Comparison of ENCODE assay signal across 21 mouse cellular contexts in genomic region chr10:110858407-110858920, GRCm38 (mm10).
DNase-seq lines count a peak whose midpoint lies in the region; ATAC-seq and TF ChIP-seq lines count a peak whose summit lies in the region.
"Had no signal": no experiment of that assay in that cellular context is flagged by ENCODE, and none has a peak within 500 bp of the region (broad histone marks: within the 10 kb centered on the region; RNA-seq: fewer than 3 reads in every experiment).

No protein-coding gene starts in this region.

- H3K27me3 ChIP-seq in forebrain, embryonic 16.5 days (replicated peaks; ENCODE audit: control insufficient read depth, insufficient read depth, low read length) = no peaks in the 10 kb centered on the region
- H3K27me3 ChIP-seq in forebrain, postnatal 0 days (ENCODE audit: insufficient read depth, low read length) = no peaks in the 10 kb centered on the region
- H3K27me3 ChIP-seq in liver, adult 2 months (ENCODE audit: control insufficient read depth, insufficient read depth, low read length) = no peaks in the 10 kb centered on the region
- H3K27me3 ChIP-seq in liver, postnatal 0 days (ENCODE audit: insufficient read depth, low read length) = no peaks in the 10 kb centered on the region
- no peaks in the 10 kb centered on the region for H3K27me3 ChIP-seq in hindbrain, embryonic 15.5 days
- H3K27me3 ChIP-seq in neural tube, embryonic 13.5 days = no peaks in the 10 kb centered on the region
- H3K27me3 ChIP-seq: CH12.LX; heart, embryonic 13.5 days; intestine, embryonic 15.5 days; limb, embryonic 15.5 days had no signal

- no peaks in the 10 kb centered on the region for H3K79me2 ChIP-seq in liver, adult 2 months (ENCODE audit: control insufficient read depth, insufficient read depth, low read length)

- 46% methylated on average over 4 of the region's 4 CpGs for WGBS in forebrain, embryonic 16.5 days
- 44% methylated on average over 4 of the region's 4 CpGs for WGBS in forebrain, postnatal 0 days
- WGBS in liver, adult 2 months = 46% methylated on average over 4 of the region's 4 CpGs
- 75% methylated on average over 4 of the region's 4 CpGs for WGBS in liver, postnatal 0 days (ENCODE audit: insufficient replicate concordance)
- 45% methylated on average over 4 of the region's 4 CpGs for WGBS in hindbrain, embryonic 15.5 days
- 30% methylated on average over 4 of the region's 4 CpGs for WGBS in neural tube, embryonic 13.5 days

- no peak overlapping the region for H3K4me3 ChIP-seq in forebrain, embryonic 16.5 days (replicated peaks; ENCODE audit: low read length)
- no peak overlapping the region for H3K4me3 ChIP-seq in forebrain, postnatal 0 days (ENCODE audit: low read depth, low read length)
- no peak overlapping the region for H3K4me3 ChIP-seq in liver, adult 2 months (ENCODE audit: insufficient read depth, low read depth, low read length)
- no peak overlapping the region for H3K4me3 ChIP-seq in liver, postnatal 0 days (ENCODE audit: low read depth, low read length)
- no peak overlapping the region for H3K4me3 ChIP-seq in hindbrain, embryonic 15.5 days
- H3K4me3 ChIP-seq in neural tube, embryonic 13.5 days = no peak overlapping the region
- H3K4me3 ChIP-seq: embryonic facial prominence, embryonic 10.5 days; heart, embryonic 13.5 days; intestine, embryonic 15.5 days; layer of hippocampus, adult 2 months; limb, embryonic 15.5 days had no signal

- no peak for TF ChIP-seq CTCF in forebrain, postnatal 0 days (IDR thresholded peaks at IDR 0.05; ENCODE audit: low read depth)
- no peak for TF ChIP-seq CTCF in liver, adult 2 months (IDR thresholded peaks at IDR 0.05; ENCODE audit: low read depth, low read length)
- TF ChIP-seq CTCF in liver, postnatal 0 days (IDR thresholded peaks at IDR 0.05; ENCODE audit: low read depth) = no peak

- DNase-seq in forebrain, postnatal 0 days = no peak
- DNase-seq in liver, adult 2 months (ENCODE audit: extremely low read depth, low read depth, low spot score) = peak; percentile 66
- DNase-seq in liver, postnatal 0 days = no peak
- DNase-seq in cerebellum, adult 8-10 months = no peak
- DNase-seq: adrenal gland, postnatal 25 days; cerebellum, adult 2 months; gastrocnemius, postnatal 10 days; heart, adult 11 months; heart, postnatal 36 days; layer of hippocampus, postnatal 36 days; thymus, postnatal 14 days had no signal

- no peak overlapping the region for H3K9ac ChIP-seq in forebrain, embryonic 16.5 days (replicated peaks; ENCODE audit: low read depth, low read length)
- H3K9ac ChIP-seq in forebrain, postnatal 0 days = no peak overlapping the region
- H3K9ac ChIP-seq in liver, adult 2 months (ENCODE audit: low read depth, low read length) = no peak overlapping the region
- H3K9ac ChIP-seq in liver, postnatal 0 days (replicated peaks) = no peak overlapping the region
- no peak overlapping the region for H3K9ac ChIP-seq in hindbrain, embryonic 15.5 days
- H3K9ac ChIP-seq in neural tube, embryonic 13.5 days = no peak overlapping the region
- H3K9ac ChIP-seq: heart, embryonic 13.5 days; intestine, embryonic 15.5 days; limb, embryonic 15.5 days had no signal

- H3K4me1 ChIP-seq in forebrain, embryonic 16.5 days (replicated peaks; ENCODE audit: control insufficient read depth, insufficient read depth, low read length) = peaks cover 10% of the 10 kb centered on the region; the same call in 1 of the 2 replicates
- no peaks in the 10 kb centered on the region for H3K4me1 ChIP-seq in forebrain, postnatal 0 days (ENCODE audit: insufficient read depth)
- H3K4me1 ChIP-seq in liver, adult 2 months (ENCODE audit: control insufficient read depth, insufficient read depth, low read length) = no peaks in the 10 kb centered on the region
- H3K4me1 ChIP-seq in liver, postnatal 0 days (ENCODE audit: insufficient read depth) = no peaks in the 10 kb centered on the region
- H3K4me1 ChIP-seq in hindbrain, embryonic 15.5 days (replicated peaks) = peaks cover 8% of the 10 kb centered on the region; the same call in 1 of the 2 replicates
- peaks cover 17% of the 10 kb centered on the region for H3K4me1 ChIP-seq in neural tube, embryonic 13.5 days (replicated peaks)
- H3K4me1 ChIP-seq: embryonic facial prominence, embryonic 10.5 days; intestine, embryonic 15.5 days; limb, embryonic 15.5 days had no signal

- no peak for TF ChIP-seq EP300 in liver, postnatal 0 days (IDR thresholded peaks at IDR 0.05; ENCODE audit: low read depth)

- H3K4me2 ChIP-seq in forebrain, embryonic 16.5 days (ENCODE audit: low read length) = no peak overlapping the region
- H3K4me2 ChIP-seq in forebrain, postnatal 0 days (ENCODE audit: low read depth) = no peak overlapping the region
- no peak overlapping the region for H3K4me2 ChIP-seq in liver, postnatal 0 days (ENCODE audit: low read depth, low read length)
- no peak overlapping the region for H3K4me2 ChIP-seq in hindbrain, embryonic 15.5 days
- peak overlapping the region; percentile 9; the same call in 1 of the 2 replicates for H3K4me2 ChIP-seq in neural tube, embryonic 13.5 days
- H3K4me2 ChIP-seq: heart, embryonic 13.5 days; intestine, embryonic 15.5 days; limb, embryonic 15.5 days had no signal

- no peak overlapping the region for H3K27ac ChIP-seq in forebrain, embryonic 16.5 days (ENCODE audit: low read length)
- no peak overlapping the region for H3K27ac ChIP-seq in forebrain, postnatal 0 days (ENCODE audit: low read depth, low read length)
- H3K27ac ChIP-seq in liver, adult 2 months (replicated peaks; ENCODE audit: insufficient read depth, low read depth, low read length) = no peak overlapping the region
- no peak overlapping the region for H3K27ac ChIP-seq in liver, postnatal 0 days (ENCODE audit: low read depth)
- H3K27ac ChIP-seq in hindbrain, embryonic 15.5 days (replicated peaks) = peak overlapping the region; percentile 76
- H3K27ac ChIP-seq in neural tube, embryonic 13.5 days (replicated peaks) = peak overlapping the region; percentile 91
- H3K27ac ChIP-seq: embryonic facial prominence, embryonic 10.5 days; heart, embryonic 13.5 days; intestine, embryonic 15.5 days; layer of hippocampus, adult 2 months; limb, embryonic 15.5 days had no signal

- no peak for TF ChIP-seq POLR2A in liver, adult 2 months (IDR thresholded peaks at IDR 0.05; ENCODE audit: extremely low read depth, insufficient read depth, low read length)

- H3K9me3 ChIP-seq in forebrain, embryonic 16.5 days (ENCODE audit: control insufficient read depth, low read length) = no peaks in the 10 kb centered on the region
- H3K9me3 ChIP-seq in forebrain, postnatal 0 days (ENCODE audit: low read length) = no peaks in the 10 kb centered on the region
- no peaks in the 10 kb centered on the region for H3K9me3 ChIP-seq in liver, postnatal 0 days (ENCODE audit: low read length)
- H3K9me3 ChIP-seq in hindbrain, embryonic 15.5 days = no peaks in the 10 kb centered on the region
- H3K9me3 ChIP-seq in neural tube, embryonic 13.5 days = no peaks in the 10 kb centered on the region
- H3K9me3 ChIP-seq: embryonic facial prominence, embryonic 10.5 days; heart, embryonic 13.5 days; intestine, embryonic 15.5 days; limb, embryonic 15.5 days had no signal

- H3K36me3 ChIP-seq in forebrain, embryonic 16.5 days (ENCODE audit: control insufficient read depth, insufficient read depth) = no peaks in the 10 kb centered on the region
- no peaks in the 10 kb centered on the region for H3K36me3 ChIP-seq in forebrain, postnatal 0 days (ENCODE audit: insufficient read depth)
- no peaks in the 10 kb centered on the region for H3K36me3 ChIP-seq in liver, adult 2 months (ENCODE audit: control insufficient read depth, insufficient read depth, low read length)
- no peaks in the 10 kb centered on the region for H3K36me3 ChIP-seq in liver, postnatal 0 days (replicated peaks; ENCODE audit: insufficient read depth, low read length)
- H3K36me3 ChIP-seq in hindbrain, embryonic 15.5 days = no peaks in the 10 kb centered on the region
- no peaks in the 10 kb centered on the region for H3K36me3 ChIP-seq in neural tube, embryonic 13.5 days
- H3K36me3 ChIP-seq: embryonic facial prominence, embryonic 10.5 days; heart, embryonic 13.5 days; intestine, embryonic 15.5 days; limb, embryonic 15.5 days had no signal

- 0 out of 2 replicates have a peak, but pooled peaks have one; percentile 6 for ATAC-seq in forebrain, embryonic 16.5 days
- no peak for ATAC-seq in forebrain, postnatal 0 days
- no peak for ATAC-seq in liver, postnatal 0 days
- ATAC-seq in hindbrain, embryonic 15.5 days (ENCODE audit: low FRiP score, low read depth) = no peak
- peak; percentile 72 for ATAC-seq in neural tube, embryonic 13.5 days (ENCODE audit: low read depth)
- ATAC-seq in megakaryocyte progenitor cell, adult 5-6 weeks (replicated peaks; ENCODE audit: poor library complexity) = no peak
- ATAC-seq: intestine, embryonic 15.5 days had no signal

Comparison
In these comparisons a context has a peak if more than half of its experiments do, and no peak if none do; other contexts are left out.
1. ATAC-seq: peak in forebrain, embryonic 16.5 days (single experiment) and neural tube, embryonic 13.5 days (single experiment); none in forebrain, postnatal 0 days (single experiment), liver, postnatal 0 days (single experiment), hindbrain, embryonic 15.5 days (single experiment) and megakaryocyte progenitor cell, adult 5-6 weeks (single experiment).
2. H3K27ac ChIP-seq: peak in hindbrain, embryonic 15.5 days (single experiment) and neural tube, embryonic 13.5 days (single experiment); none in forebrain, embryonic 16.5 days (single experiment), forebrain, postnatal 0 days (single experiment), liver, adult 2 months (single experiment) and liver, postnatal 0 days (single experiment).